ENCODE assay signal across 24 mouse cellular contexts in genomic region chrX:142688509-142688908, GRCm38 (mm10). TPM values are rescaled to one million over a fixed set of nuclear protein-coding genes. Genes with fewer than 3 reads are reported as not detected.
DNase-seq lines count a peak whose midpoint lies in the region; ATAC-seq and TF ChIP-seq lines count a peak whose summit lies in the region.
"Had no signal": no experiment of that assay in that cellular context is flagged by ENCODE, and none has a peak within 500 bp of the region (broad histone marks: within the 10 kb centered on the region; RNA-seq: fewer than 3 reads in every experiment).

No protein-coding gene starts in this region.

- no peaks in the 10 kb centered on the region; the same call in 1 of the 2 replicates for H3K27me3 ChIP-seq in limb, embryonic 13.5 days
- H3K27me3 ChIP-seq in limb, embryonic 10.5 days (ENCODE audit: low read depth, poor library complexity, severe bottlenecking) = peaks cover 91% of the 10 kb centered on the region
- no peaks in the 10 kb centered on the region for H3K27me3 ChIP-seq in lung, postnatal 0 days (replicated peaks; ENCODE audit: insufficient read depth, low read length)
- H3K27me3 ChIP-seq: heart, embryonic 13.5 days; hindbrain, embryonic 13.5 days; intestine, embryonic 15.5 days had no signal

- no peak for TF ChIP-seq EP300 in lung, postnatal 0 days (IDR thresholded peaks at IDR 0.05)

- peak overlapping the region; percentile 21; the same call in 1 of the 2 replicates for H3K4me2 ChIP-seq in limb, embryonic 13.5 days (replicated peaks)
- no peak overlapping the region for H3K4me2 ChIP-seq in lung, postnatal 0 days (replicated peaks; ENCODE audit: low read depth, low read length)
- H3K4me2 ChIP-seq: hindbrain, embryonic 13.5 days; intestine, embryonic 15.5 days had no signal

- intact Hi-C loops in heart, postnatal 36 days (cut with DNase I) = loop anchor here (10.0 kb wide), 1 partner anchor 134 kb away; no protein-coding TSS in a partner anchor

- no peak for TF ChIP-seq CTCF in lung, postnatal 0 days (IDR thresholded peaks at IDR 0.05)

- H3K9ac ChIP-seq in limb, embryonic 13.5 days = no peak overlapping the region
- H3K9ac ChIP-seq in lung, postnatal 0 days (replicated peaks; ENCODE audit: low read depth) = no peak overlapping the region
- H3K9ac ChIP-seq: forebrain, postnatal 0 days; heart, embryonic 13.5 days; hindbrain, embryonic 13.5 days; intestine, embryonic 15.5 days had no signal

- H3K4me1 ChIP-seq in limb, embryonic 13.5 days = peaks cover 39% of the 10 kb centered on the region
- peaks cover 31% of the 10 kb centered on the region for H3K4me1 ChIP-seq in limb, embryonic 10.5 days
- no peaks in the 10 kb centered on the region for H3K4me1 ChIP-seq in lung, postnatal 0 days (ENCODE audit: insufficient read depth, low read depth, low read length)

- DNase-seq in cerebellum, postnatal 10 days = peak; percentile 21 to 23
- no peak for DNase-seq in cerebellum, postnatal 4 days (ENCODE audit: low spot score in 2 of 2)
- peak; percentile 27 for DNase-seq in heart, adult 11 months
- no peak for DNase-seq in heart, postnatal 36 days
- DNase-seq in limb, embryonic 10.5 days (ENCODE audit: low spot score) = no peak
- DNase-seq in lung, postnatal 0 days (ENCODE audit: low spot score) = no peak
- DNase-seq: adrenal gland, postnatal 10 days; adrenal gland, postnatal 36 days; cerebellum, adult 11 months; cerebellum, adult 2 months; cerebellum, adult 9-11 months; cerebellum, postnatal 36 days; forebrain, postnatal 0 days; gastrocnemius, adult 2 months; gastrocnemius, postnatal 14 days; heart, adult 18-20 months had no signal

- ATAC-seq in limb, embryonic 13.5 days (ENCODE audit: low FRiP score, low read depth) = peak; percentile 75
- ATAC-seq in lung, postnatal 0 days = no peak
- ATAC-seq: forebrain, postnatal 0 days; hindbrain, embryonic 16.5 days; intestine, embryonic 15.5 days; Patski had no signal

- H3K4me3 ChIP-seq in limb, embryonic 13.5 days = no peak overlapping the region
- H3K4me3 ChIP-seq in limb, embryonic 10.5 days = no peak overlapping the region
- no peak overlapping the region for H3K4me3 ChIP-seq in lung, postnatal 0 days (ENCODE audit: low read depth, low read length)
- H3K4me3 ChIP-seq: forebrain, embryonic 10.5 days; gastrocnemius, adult 2 months; heart, embryonic 13.5 days; hindbrain, embryonic 10.5 days; hindbrain, embryonic 13.5 days; intestine, embryonic 15.5 days had no signal

- H3K36me3 ChIP-seq in limb, embryonic 13.5 days = peaks cover 10% of the 10 kb centered on the region
- H3K36me3 ChIP-seq in limb, embryonic 10.5 days = peaks cover 27% of the 10 kb centered on the region
- no peaks in the 10 kb centered on the region for H3K36me3 ChIP-seq in lung, postnatal 0 days (ENCODE audit: insufficient read depth, low read length)
- H3K36me3 ChIP-seq: hindbrain, embryonic 10.5 days; hindbrain, embryonic 13.5 days; intestine, embryonic 15.5 days had no signal

- no peaks in the 10 kb centered on the region for H3K9me3 ChIP-seq in limb, embryonic 13.5 days
- no peaks in the 10 kb centered on the region for H3K9me3 ChIP-seq in limb, embryonic 10.5 days (replicated peaks)
- no peaks in the 10 kb centered on the region for H3K9me3 ChIP-seq in lung, postnatal 0 days (ENCODE audit: low read length)
- H3K9me3 ChIP-seq: forebrain, embryonic 10.5 days; heart, embryonic 13.5 days; hindbrain, embryonic 10.5 days; hindbrain, embryonic 13.5 days; intestine, embryonic 15.5 days had no signal

- no peak overlapping the region for H3K27ac ChIP-seq in limb, embryonic 13.5 days
- H3K27ac ChIP-seq in limb, embryonic 10.5 days = no peak overlapping the region
- no peak overlapping the region for H3K27ac ChIP-seq in lung, postnatal 0 days (ENCODE audit: low read length)
- H3K27ac ChIP-seq: forebrain, embryonic 10.5 days; gastrocnemius, adult 2 months; heart, embryonic 13.5 days; hindbrain, embryonic 10.5 days; hindbrain, embryonic 13.5 days; intestine, embryonic 15.5 days had no signal

- whole genome bisulfite sequencing in limb, embryonic 13.5 days = 55% methylated on average over 9 of the region's 9 CpGs
- WGBS in limb, embryonic 10.5 days = 93% methylated on average over 9 of the region's 9 CpGs
- 68% methylated on average over 8 of the region's 9 CpGs for WGBS in lung, postnatal 0 days

RNA-seq across cellular contexts. Expression of gene Tmem164, which starts 7.3 kb away (rescaled TPM):
- total RNA-seq in heart, postnatal 36 days (2021) = 10 to 100 TPM; 21.7 to 36.4 TPM
- polyA plus RNA-seq in limb, embryonic 13.5 days (2015; fragmentation: Nextera tagmentation; extraction: Ambion mirVana) = 65.5 and 69.9 TPM in 2 replicates
- polyA plus RNA-seq in limb, embryonic 10.5 days (2016; fragmentation: Nextera tagmentation; extraction: Ambion mirVana) = 73.8 and 79.2 TPM in 2 replicates
- polyA plus RNA-seq in lung, postnatal 0 days (2015; fragmentation: Nextera tagmentation; extraction: Ambion mirVana) = 47.4 and 48.4 TPM in 2 replicates

Comparison
In these comparisons a context has a peak if more than half of its experiments do, and no peak if none do; other contexts are left out.
1. DNase-seq: peak in cerebellum, postnatal 10 days (2 of 2) and heart, adult 11 months (single experiment); none in cerebellum, postnatal 4 days (0 of 2), heart, postnatal 36 days (0 of 2), limb, embryonic 10.5 days (single experiment) and lung, postnatal 0 days (single experiment).